Mouse (Mus musculus) adrenal gland, adult (tissue): Measurements from ENCODE around the gene Zfp507.

Experiments used
- DNase-seq, 2 experiments: peaks; one replicate each; pipeline ENCODE4 v3.0.0; 2022 to 2023; ENCODE audit warnings: low spot score in 1 of 2; ENCODE audit not compliant: inconsistent age in 2 of 2

Zfp507 gene

GRCm38 (mm10) chr7:35785579-35785978, 17.2 kb downstream of the Zfp507 start:
- no peak for DNase-seq

- no peak for DNase-seq
Measured at GRCm38 (mm10) chr7:35782252-35782651, 20.6 kb downstream of the Zfp507 start.

GRCm38 (mm10) chr7:35774127-35774526, 28.7 kb downstream of the Zfp507 start:
- no peak for DNase-seq

- DNase-seq: no peak
Measured at GRCm38 (mm10) chr7:35772347-35772746, 30.5 kb downstream of the Zfp507 start.

- no peak for DNase-seq
Measured at GRCm38 (mm10) chr7:35771106-35771505, 31.7 kb downstream of the Zfp507 start.

GRCm38 (mm10) chr7:35770122-35770521, 32.7 kb downstream of the Zfp507 start:
- DNase-seq: no peak

- peak; percentile 53 to 68 for DNase-seq
Measured at GRCm38 (mm10) chr7:35764461-35764860, 38.3 kb downstream of the Zfp507 start.

- DNase-seq: no peak
Measured at GRCm38 (mm10) chr7:35761801-35762200, 41.0 kb downstream of the Zfp507 start.

GRCm38 (mm10) chr7:35759602-35760001, 43.2 kb downstream of the Zfp507 start:
- peak in 1 of 2 experiments; percentile 54 for DNase-seq

- peak; percentile 31 to 62 for DNase-seq
Measured at GRCm38 (mm10) chr7:35756510-35757440, 46.0 kb downstream of the Zfp507 start.

GRCm38 (mm10) chr7:35754886-35755168, 48.0 kb downstream of the Zfp507 start:
- no peak for DNase-seq

- peak; percentile 91 to 98 for DNase-seq
Measured at GRCm38 (mm10) chr7:35754033-35754885, 48.5 kb downstream of the Zfp507 start, which contains the start of gene Dpy19l3. Gene Dpy19l3 (minus strand): TSS chr7:35754454.

GRCm38 (mm10) chr7:35753319-35754032, 49.3 kb downstream of the Zfp507 start:
- peak; percentile 31 to 65 for DNase-seq

GRCm38 (mm10) chr7:35750873-35751272, 51.9 kb downstream of the Zfp507 start:
- no peak for DNase-seq

GRCm38 (mm10) chr7:35747397-35747964, 55.3 kb downstream of the Zfp507 start:
- DNase-seq: no peak

- DNase-seq: no peak
Measured at GRCm38 (mm10) chr7:35746686-35747396, 56.0 kb downstream of the Zfp507 start.

GRCm38 (mm10) chr7:35745281-35745702, 57.5 kb downstream of the Zfp507 start:
- DNase-seq: peak; percentile 82 to 87

- no peak for DNase-seq
Measured at GRCm38 (mm10) chr7:35744771-35745170, 58.0 kb downstream of the Zfp507 start.

- DNase-seq: no peak
Measured at GRCm38 (mm10) chr7:35742310-35742709, 60.5 kb downstream of the Zfp507 start.

GRCm38 (mm10) chr7:35741858-35742257, 60.9 kb downstream of the Zfp507 start:
- DNase-seq: no peak
